In the genomic region with DNA sequence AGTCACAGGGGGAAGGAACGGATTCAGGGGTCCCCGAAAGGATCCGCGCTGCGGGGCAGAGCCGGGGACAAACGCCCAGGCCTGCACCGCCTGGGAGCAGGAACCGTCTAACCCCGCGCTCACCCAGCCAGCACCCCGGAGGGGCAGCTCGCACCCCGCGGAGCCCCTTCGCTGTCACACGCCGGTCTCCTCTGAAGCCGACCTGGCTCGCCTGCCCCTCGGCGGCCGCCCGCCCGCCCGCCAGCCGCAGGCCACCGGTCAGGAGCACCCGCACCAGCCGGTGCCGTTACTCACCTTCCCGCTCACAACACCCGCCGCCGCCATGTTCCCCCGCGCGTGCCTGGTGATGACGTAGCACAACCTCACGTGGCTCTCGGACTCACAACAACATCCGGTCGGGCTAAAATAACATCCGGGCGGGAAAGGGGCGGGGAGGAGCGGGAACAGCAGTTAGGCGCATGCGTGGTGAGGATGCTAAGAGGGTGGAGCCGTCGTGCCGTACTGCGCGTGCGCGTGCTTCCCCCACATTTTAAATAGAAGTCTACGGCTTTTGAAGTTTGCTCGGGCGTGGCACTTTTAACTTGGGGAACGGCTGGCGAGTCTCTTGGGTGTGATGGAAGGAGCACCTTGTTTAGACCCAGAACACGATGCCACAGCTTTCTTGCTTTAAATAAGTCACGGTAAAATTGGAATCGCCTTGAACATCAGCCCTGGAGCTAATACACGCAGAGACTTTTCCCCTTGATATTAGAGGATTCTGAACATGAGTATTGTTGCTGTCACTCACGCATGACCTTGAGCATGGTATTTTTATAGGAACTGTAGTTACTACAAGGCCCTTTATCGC, we compare ENCODE assay signal across 8 mouse cellular contexts. TPM values are rescaled to one million over a fixed set of nuclear protein-coding genes. Genes with fewer than 3 reads are reported as not detected.
DNase-seq lines count a peak whose midpoint lies in the region; ATAC-seq lines count a peak whose summit lies in the region.

A gene (minus strand): TSS at position 380 of the 847 bp plus-strand sequence.

- no peaks in the 10 kb centered on the region for H3K9me3 ChIP-seq in forebrain, embryonic 14.5 days (replicated peaks; ENCODE audit: control insufficient read depth, low read length)
- no peaks in the 10 kb centered on the region for H3K9me3 ChIP-seq in neural tube, embryonic 15.5 days (replicated peaks)

- no peaks in the 10 kb centered on the region for H3K36me3 ChIP-seq in forebrain, embryonic 14.5 days (ENCODE audit: control insufficient read depth, insufficient read depth, low read length)
- no peaks in the 10 kb centered on the region for H3K36me3 ChIP-seq in neural tube, embryonic 15.5 days

- intact Hi-C loops in heart, postnatal 14 days (cut with DNase I): loop anchor here (5.0 kb wide), 1 partner anchor 61 kb away; no protein-coding TSS in a partner anchor

- H3K9ac ChIP-seq in forebrain, embryonic 14.5 days (ENCODE audit: low read length): peak within 1 kb of the TSS; percentile 82
- H3K9ac ChIP-seq in neural tube, embryonic 15.5 days (replicated peaks): peak within 1 kb of the TSS; percentile 81

- H3K4me2 ChIP-seq in forebrain, embryonic 14.5 days (ENCODE audit: low read length): peak within 1 kb of the TSS; percentile 70
- peak within 1 kb of the TSS; percentile 70 for H3K4me2 ChIP-seq in neural tube, embryonic 15.5 days

- no peak within 1 kb of the TSS for H3K27ac ChIP-seq in forebrain, embryonic 14.5 days (ENCODE audit: low read depth, low read length)
- peak within 1 kb of the TSS; percentile 74 for H3K27ac ChIP-seq in neural tube, embryonic 15.5 days (replicated peaks)

- peak within 1 kb of the TSS; percentile 93 for H3K4me3 ChIP-seq in forebrain, embryonic 14.5 days (ENCODE audit: low read depth, low read length)
- peak within 1 kb of the TSS; percentile 85 for H3K4me3 ChIP-seq in neural tube, embryonic 15.5 days (replicated peaks)

- under 1% methylated on average over 67 of the region's 67 CpGs for WGBS in forebrain, embryonic 14.5 days
- WGBS in neural tube, embryonic 15.5 days: under 1% methylated on average over 66 of the region's 67 CpGs

- peak; percentile 99 for DNase-seq in ES-CJ7 (ENCODE audit: low read depth, low spot score)
- DNase-seq in cerebellum, adult 11 months: peak; percentile 97
- DNase-seq in forebrain, embryonic 14.5 days (ENCODE audit: low spot score): peak; percentile 99
- peak; percentile 97 to 98 for DNase-seq in heart, postnatal 14 days
- DNase-seq in layer of hippocampus, adult 11-12 months (ENCODE audit: low spot score): peak; percentile 98
- DNase-seq in lung, adult 18-20 months: peak; percentile 97 to 99
- peak; percentile 98 for DNase-seq in testis, postnatal 14 days (ENCODE audit: low spot score)

- peaks cover 6% of the 10 kb centered on the region for H3K4me1 ChIP-seq in forebrain, embryonic 14.5 days (ENCODE audit: control insufficient read depth, insufficient read depth, low read length)
- H3K4me1 ChIP-seq in neural tube, embryonic 15.5 days: peaks cover 29% of the 10 kb centered on the region

- no peaks in the 10 kb centered on the region for H3K27me3 ChIP-seq in forebrain, embryonic 14.5 days (replicated peaks; ENCODE audit: control insufficient read depth, insufficient read depth, low read length)
- no peaks in the 10 kb centered on the region for H3K27me3 ChIP-seq in neural tube, embryonic 15.5 days (replicated peaks)

- peak; percentile 100 for ATAC-seq in forebrain, embryonic 14.5 days
- ATAC-seq in neural tube, embryonic 15.5 days (ENCODE audit: low FRiP score): peak; percentile 98

RNA-seq across cellular contexts. Expression of the gene that starts here (rescaled TPM):
- polyA plus RNA-seq in forebrain, embryonic 14.5 days (2014; fragmentation: Nextera tagmentation; extraction: Ambion mirVana): 51.0 and 55.5 TPM in 2 replicates
- 10 to 100 TPM; 43.2 to 46.0 TPM for total RNA-seq in heart, postnatal 14 days (2021)
- 27.1 and 31.0 TPM in 2 replicates for polyA plus RNA-seq in neural tube, embryonic 15.5 days (2015; fragmentation: Nextera tagmentation; extraction: Ambion mirVana)
